In the genomic region with DNA sequence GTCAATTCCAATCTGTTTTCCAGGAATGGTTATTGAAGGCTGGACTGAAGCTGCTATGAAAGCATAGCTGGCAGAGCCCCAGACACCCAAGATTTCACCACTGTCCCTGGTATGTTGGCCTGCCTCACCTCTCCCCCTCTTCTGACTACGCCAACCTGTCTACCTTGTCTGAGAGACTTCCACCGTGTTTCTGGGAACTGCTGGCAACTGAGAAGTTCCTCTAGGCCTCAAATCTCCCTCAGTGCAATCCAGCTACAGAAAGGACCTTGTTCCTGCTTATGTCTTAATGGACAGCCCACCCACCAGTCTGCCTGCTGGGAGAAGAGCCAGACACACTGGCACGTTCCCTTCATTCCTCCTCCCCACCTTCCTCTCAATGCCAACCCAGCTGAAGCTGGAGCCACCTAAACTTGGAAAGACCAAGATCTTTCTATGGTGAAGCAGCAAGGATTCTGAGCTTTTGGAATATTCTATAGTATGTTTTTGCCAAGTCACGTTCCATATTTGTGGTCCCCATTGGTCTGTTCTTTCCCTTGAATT, we compare ENCODE assay signal across 16 mouse cellular contexts.
DNase-seq lines count a peak whose midpoint lies in the region; ATAC-seq lines count a peak whose summit lies in the region.
"Had no signal": no experiment of that assay in that cellular context is flagged by ENCODE, and none has a peak within 500 bp of the region (broad histone marks: within the 10 kb centered on the region; RNA-seq: fewer than 3 reads in every experiment).

No protein-coding gene starts in this region.

- ATAC-seq in frontal cortex, adult (ENCODE audit: low TSS enrichment) = peak; percentile 34; the same call in 1 of the 2 replicates
- ATAC-seq: forebrain, embryonic 14.5 days; hindbrain, embryonic 16.5 days; midbrain, embryonic 15.5 days had no signal

- no peak for DNase-seq in frontal cortex, postnatal 14 days (ENCODE audit: low spot score in 2 of 2)
- DNase-seq in right cerebral cortex, adult 2 months (ENCODE audit: low spot score in 2 of 2) = peak; percentile 7 to 11
- no peak for DNase-seq in right cerebral cortex, postnatal 25 days
- DNase-seq in gonadal fat pad, adult 2 months (ENCODE audit: low read depth) = peak; percentile 41
- DNase-seq in c-Kit-positive CD71-positive TER-119-positive erythroid progenitor cells, embryonic 14.5 days (ENCODE audit: low spot score) = no peak
- DNase-seq: cerebellum, adult 11 months; cerebellum, adult 9-11 months; gastrocnemius, adult 2 months; gastrocnemius, postnatal 36 days; kidney, adult 18-20 months; kidney, postnatal 36 days; retina, postnatal 1 day had no signal

Comparison
In these comparisons a context has a peak if more than half of its experiments do, and no peak if none do; other contexts are left out.
1. DNase-seq: peak in right cerebral cortex, adult 2 months (2 of 2) and gonadal fat pad, adult 2 months (single experiment); none in frontal cortex, postnatal 14 days (0 of 2), right cerebral cortex, postnatal 25 days (single experiment) and c-Kit-positive CD71-positive TER-119-positive erythroid progenitor cells, embryonic 14.5 days (single experiment).